Mouse (Mus musculus): Measurements from ENCODE around the gene Irak1bp1.

GRCm38 (mm10) chr9:82861775-82862430 lies 32.6 kb downstream of the Irak1bp1 start:
- TF ChIP-seq CTCF (IDR thresholded peaks at IDR 0.05; ENCODE audit: borderline replicate concordance, insufficient read depth, low read depth, low read length) (no peak), POLR2A (IDR thresholded peaks at IDR 0.05; ENCODE audit: borderline replicate concordance, insufficient read depth, low read length) (no peak)

Measured in cerebellum, adult 2 months (tissue).